Mouse (Mus musculus): ENCODE measurements around the gene Tlr9. TPM values are rescaled to one million over a fixed set of nuclear protein-coding genes. Genes with fewer than 3 reads are reported as not detected.
A peak's percentile ranks its signal among the peaks of the same experiment; 100 is the strongest.

Gene Tlr9
- polyA plus RNA-seq, 1 experiment from 2014 or later = 0.12 TPM

DNA sequence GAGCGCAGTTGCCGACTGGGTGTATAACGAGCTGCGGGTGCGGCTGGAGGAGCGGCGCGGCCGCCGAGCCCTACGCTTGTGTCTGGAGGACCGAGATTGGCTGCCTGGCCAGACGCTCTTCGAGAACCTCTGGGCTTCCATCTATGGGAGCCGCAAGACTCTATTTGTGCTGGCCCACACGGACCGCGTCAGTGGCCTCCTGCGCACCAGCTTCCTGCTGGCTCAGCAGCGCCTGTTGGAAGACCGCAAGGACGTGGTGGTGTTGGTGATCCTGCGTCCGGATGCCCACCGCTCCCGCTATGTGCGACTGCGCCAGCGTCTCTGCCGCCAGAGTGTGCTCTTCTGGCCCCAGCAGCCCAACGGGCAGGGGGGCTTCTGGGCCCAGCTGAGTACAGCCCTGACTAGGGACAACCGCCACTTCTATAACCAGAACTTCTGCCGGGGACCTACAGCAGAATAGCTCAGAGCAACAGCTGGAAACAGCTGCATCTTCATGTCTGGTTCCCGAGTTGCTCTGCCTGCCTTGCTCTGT lies 3.8 kb downstream of the Tlr9 start:
- WGBS = 4% methylated on average over 34 of the region's 34 CpGs
- peaks cover 10% of the 10 kb centered on the region for H3K4me1 ChIP-seq
- no peaks in the 10 kb centered on the region for H3K9me3 ChIP-seq
- peak; percentile 59 for ATAC-seq (ENCODE audit: insufficient number of reproducible peaks, low FRiP score, low TSS enrichment, low read depth)
- H3K9ac ChIP-seq = peak overlapping the region; percentile 39; the same call in 1 of the 2 replicates
- peaks cover 17% of the 10 kb centered on the region for H3K27me3 ChIP-seq
- H3K4me3 ChIP-seq = peak overlapping the region; percentile 40
- H3K36me3 ChIP-seq = no peaks in the 10 kb centered on the region
- peak overlapping the region; percentile 70 for H3K4me2 ChIP-seq
- no peak overlapping the region; the same call in 1 of the 2 replicates for H3K27ac ChIP-seq

DNA sequence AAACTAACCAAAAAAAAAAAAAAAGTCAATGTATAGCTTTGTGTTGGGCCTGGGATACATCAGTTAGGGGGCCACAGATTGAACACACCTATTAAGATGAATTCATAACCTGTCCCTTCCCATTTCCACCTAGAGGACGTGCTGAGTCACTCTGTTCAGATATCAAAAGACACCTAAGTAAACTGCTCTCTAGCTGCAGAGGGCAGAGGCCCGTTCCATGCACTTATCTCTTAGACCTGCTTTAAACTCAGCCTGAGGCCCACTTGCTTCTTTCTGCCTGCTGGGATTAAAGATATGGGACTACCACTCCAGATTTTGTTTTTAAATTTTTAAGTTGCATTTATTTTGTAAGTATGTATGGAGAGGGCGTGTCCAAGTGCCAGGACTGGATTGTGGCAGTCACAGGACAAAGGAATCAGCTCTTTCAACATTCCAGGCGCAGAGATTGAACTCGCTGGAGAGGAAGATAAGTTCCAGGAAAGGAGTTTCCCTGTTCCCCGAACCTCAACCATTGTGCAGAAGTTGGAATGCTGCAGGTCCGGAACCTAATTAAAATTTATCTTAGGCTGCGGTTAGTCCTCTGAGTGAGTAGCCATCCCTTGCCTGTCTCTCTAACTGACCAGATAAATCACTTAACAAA lies 5.5 kb downstream of the Tlr9 start:
- ATAC-seq (ENCODE audit: insufficient number of reproducible peaks, low FRiP score, low TSS enrichment, low read depth) = no peak
- H3K36me3 ChIP-seq = peaks cover 4% of the 10 kb centered on the region
- WGBS = 75% methylated on average over 8 of the region's 8 CpGs
- H3K9ac ChIP-seq = no peak overlapping the region
- H3K4me3 ChIP-seq = no peak overlapping the region
- no peak overlapping the region for H3K4me2 ChIP-seq
- H3K27ac ChIP-seq = no peak overlapping the region
- H3K4me1 ChIP-seq = peaks cover 10% of the 10 kb centered on the region
- no peaks in the 10 kb centered on the region for H3K9me3 ChIP-seq
- H3K27me3 ChIP-seq = peaks cover 17% of the 10 kb centered on the region

DNA sequence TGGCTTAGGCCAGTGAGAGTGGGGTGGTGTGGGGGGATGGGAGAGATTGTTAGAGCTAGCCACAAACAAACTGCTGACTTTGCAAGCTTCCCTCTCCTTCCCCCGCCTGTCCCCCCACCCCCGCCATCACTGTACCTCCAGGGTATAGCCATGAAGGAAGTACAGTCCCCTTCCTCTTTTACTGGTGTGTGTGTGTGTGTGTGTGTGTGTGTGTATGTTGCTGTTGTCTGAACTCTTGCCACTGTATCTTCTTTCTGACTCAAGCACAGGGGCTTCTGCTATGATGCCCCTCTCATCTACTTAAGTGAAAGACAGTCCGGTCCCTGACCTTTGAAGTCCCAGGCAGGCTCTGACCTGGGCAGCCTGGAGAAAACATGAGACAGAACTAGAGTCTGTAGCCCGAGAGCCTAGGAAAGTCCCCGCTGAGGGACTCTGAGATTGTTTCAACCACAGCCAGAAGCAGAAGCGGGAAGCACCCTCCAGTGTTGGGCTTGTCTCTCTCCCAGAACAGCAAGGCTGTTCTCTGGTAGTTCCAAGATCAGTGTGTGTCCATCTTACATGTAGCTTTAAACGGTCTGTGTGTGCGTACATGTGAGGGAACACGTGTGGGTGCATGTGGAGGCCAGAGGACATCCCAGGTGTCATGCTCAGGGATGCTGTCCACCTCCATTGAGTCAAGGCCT lies 7.8 kb downstream of the Tlr9 start:
- Histone ChIP-seq H3K36me3 (peaks cover 27% of the 10 kb centered on the region), H3K4me3 (no peak overlapping the region), H3K4me1 (peaks cover 10% of the 10 kb centered on the region), H3K9ac (no peak overlapping the region), H3K4me2 (no peak overlapping the region), H3K27ac (peak overlapping the region; percentile 17; the same call in 1 of the 2 replicates), H3K9me3 (no peaks in the 10 kb centered on the region), H3K27me3 (peaks cover 16% of the 10 kb centered on the region)
- no peak for ATAC-seq (ENCODE audit: insufficient number of reproducible peaks, low FRiP score, low TSS enrichment, low read depth)
- WGBS = 74% methylated on average over 9 of the region's 9 CpGs

DNA sequence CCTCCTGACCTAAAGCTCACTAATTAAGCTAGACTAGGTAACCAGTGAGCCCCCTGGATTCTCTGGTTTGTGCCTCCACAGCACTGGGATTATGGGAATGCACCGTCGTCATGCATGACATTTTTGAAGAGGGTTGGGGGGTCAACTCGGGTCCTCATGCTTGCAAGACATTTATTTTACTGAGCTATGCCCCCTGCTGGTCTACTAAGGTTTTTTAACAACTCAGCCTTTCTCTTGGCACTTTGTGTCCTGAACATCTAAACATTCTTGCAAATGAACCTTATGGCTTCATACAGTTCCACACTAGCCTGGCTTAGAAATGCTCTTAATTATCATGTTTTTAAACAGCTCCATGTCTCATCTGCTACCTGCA lies 8.3 kb downstream of the Tlr9 start:
- no peak for ATAC-seq (ENCODE audit: insufficient number of reproducible peaks, low FRiP score, low TSS enrichment, low read depth)
- H3K27me3 ChIP-seq = peaks cover 11% of the 10 kb centered on the region
- WGBS = 48% methylated on average over 3 of the region's 3 CpGs

DNA sequence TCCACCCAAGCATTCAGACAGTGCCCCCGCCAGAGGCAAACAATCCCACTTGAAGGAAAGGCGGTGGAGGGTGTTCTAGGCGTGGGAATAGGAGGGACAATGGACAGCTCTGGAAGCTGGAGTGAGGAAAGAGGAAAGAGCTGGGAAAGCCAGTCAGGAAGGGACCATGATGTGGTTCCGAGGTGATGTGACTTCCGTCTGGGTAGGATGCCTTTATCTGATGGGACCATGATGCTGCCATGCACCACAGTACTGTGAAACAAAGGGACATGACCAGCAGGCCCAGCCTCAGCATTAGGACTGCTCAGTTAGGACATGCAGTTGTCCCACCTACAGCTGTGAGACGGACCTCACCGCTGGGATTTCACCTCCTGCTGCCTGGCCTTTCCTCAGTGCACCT lies 8.8 kb downstream of the Tlr9 start:
- H3K9me3 ChIP-seq = no peaks in the 10 kb centered on the region
- no peak overlapping the region for H3K4me3 ChIP-seq
- 76% methylated on average over 7 of the region's 7 CpGs for WGBS
- H3K27me3 ChIP-seq = peaks cover 7% of the 10 kb centered on the region
- H3K36me3 ChIP-seq = peaks cover 37% of the 10 kb centered on the region
- no peak overlapping the region for H3K9ac ChIP-seq
- ATAC-seq (ENCODE audit: insufficient number of reproducible peaks, low FRiP score, low TSS enrichment, low read depth) = no peak
- H3K27ac ChIP-seq = no peak overlapping the region
- H3K4me1 ChIP-seq = peaks cover 4% of the 10 kb centered on the region
- no peak overlapping the region for H3K4me2 ChIP-seq

More for the DNA sequence above, 8.3 kb downstream of the Tlr9 start:
- H3K27ac ChIP-seq = peak overlapping the region; percentile 17; the same call in 1 of the 2 replicates
- H3K9me3 ChIP-seq = no peaks in the 10 kb centered on the region
- H3K4me2 ChIP-seq = no peak overlapping the region
- peaks cover 32% of the 10 kb centered on the region for H3K36me3 ChIP-seq
- no peak overlapping the region for H3K9ac ChIP-seq
- H3K4me3 ChIP-seq = no peak overlapping the region
- H3K4me1 ChIP-seq = peaks cover 9% of the 10 kb centered on the region

DNA sequence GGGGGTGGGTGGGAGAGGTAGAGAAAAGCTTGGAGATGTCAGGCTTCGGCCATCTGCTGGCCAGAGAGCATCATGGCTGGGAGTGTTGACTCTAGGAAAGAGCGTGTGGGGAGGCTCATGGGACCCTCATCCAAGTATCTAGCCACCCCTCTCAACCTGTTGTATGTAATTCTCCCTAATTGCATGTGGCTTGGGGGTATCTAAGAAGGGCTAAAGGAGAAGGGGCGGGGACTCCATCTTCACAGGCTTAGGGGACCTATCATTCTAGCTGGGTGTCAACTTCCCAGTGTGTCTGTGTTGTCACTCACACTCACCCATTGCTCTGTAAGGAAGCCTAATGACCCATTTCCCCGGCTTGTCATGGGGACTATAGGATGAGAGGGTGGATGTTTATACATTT lies 9.4 kb downstream of the Tlr9 start:
- WGBS = 85% methylated on average over 4 of the region's 4 CpGs
- Histone ChIP-seq H3K4me2 (no peak overlapping the region), H3K27ac (no peak overlapping the region), H3K36me3 (peaks cover 43% of the 10 kb centered on the region), H3K9me3 (no peaks in the 10 kb centered on the region), H3K4me3 (no peak overlapping the region), H3K9ac (no peak overlapping the region), H3K27me3 (0 out of 2 replicates have a peak, but pooled peaks cover 4% of the 10 kb centered on the region), H3K4me1 (no peaks in the 10 kb centered on the region)
- ATAC-seq (ENCODE audit: insufficient number of reproducible peaks, low FRiP score, low TSS enrichment, low read depth) = no peak

DNA sequence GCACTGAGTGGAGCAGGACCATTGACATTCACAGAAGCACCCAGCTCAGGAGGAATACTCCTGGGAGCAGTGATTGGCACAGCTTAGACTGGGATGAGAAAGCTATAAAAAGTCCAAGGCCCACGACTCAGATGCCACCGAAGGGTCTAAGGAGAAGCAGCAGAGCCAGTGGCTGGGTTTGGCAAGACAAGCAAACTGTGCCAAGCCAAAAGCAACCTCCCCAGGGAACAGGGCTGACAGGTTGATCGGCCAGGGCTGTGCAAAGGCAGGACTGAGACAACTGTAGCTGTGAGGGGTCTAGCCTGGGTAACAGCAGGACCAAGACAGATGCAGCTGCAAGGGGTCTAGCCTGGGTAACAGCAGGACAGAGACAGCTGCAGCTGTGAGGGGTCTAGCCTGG lies 10.6 kb downstream of the Tlr9 start:
- no peaks in the 10 kb centered on the region for H3K27me3 ChIP-seq
- H3K27ac ChIP-seq = no peak overlapping the region
- H3K4me3 ChIP-seq = no peak overlapping the region
- peak; percentile 22; the same call in 1 of the 2 replicates for ATAC-seq (ENCODE audit: insufficient number of reproducible peaks, low FRiP score, low TSS enrichment, low read depth)
- WGBS = 90% methylated on average over 3 of the region's 3 CpGs
- H3K36me3 ChIP-seq = peaks cover 55% of the 10 kb centered on the region
- no peaks in the 10 kb centered on the region for H3K4me1 ChIP-seq
- H3K9me3 ChIP-seq = no peaks in the 10 kb centered on the region
- no peak overlapping the region for H3K9ac ChIP-seq
- no peak overlapping the region for H3K4me2 ChIP-seq

DNA sequence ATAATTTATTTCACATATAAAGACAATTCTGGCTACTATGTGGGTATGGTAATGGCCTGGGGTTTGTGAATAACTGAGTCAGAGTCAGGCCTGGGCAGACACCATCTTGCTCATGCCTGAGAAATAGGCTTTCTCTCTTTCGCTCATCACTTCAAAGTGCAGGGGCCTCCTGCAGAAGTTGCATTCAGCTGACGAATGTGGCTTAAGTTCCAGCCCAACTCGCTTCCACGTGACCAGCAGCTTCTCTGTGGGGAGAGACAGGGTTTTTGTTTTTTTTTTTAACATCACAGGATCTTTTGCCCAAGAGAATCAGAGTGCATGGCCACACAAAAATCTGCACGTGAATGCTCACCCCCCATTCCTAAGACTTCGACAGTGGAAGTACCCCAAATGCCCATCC lies 11.6 kb downstream of the Tlr9 start:
- H3K9ac ChIP-seq = no peak overlapping the region
- no peak overlapping the region for H3K4me3 ChIP-seq
- no peak overlapping the region for H3K4me2 ChIP-seq
- ATAC-seq (ENCODE audit: insufficient number of reproducible peaks, low FRiP score, low TSS enrichment, low read depth) = no peak
- H3K27me3 ChIP-seq = no peaks in the 10 kb centered on the region
- H3K27ac ChIP-seq = no peak overlapping the region
- no peaks in the 10 kb centered on the region for H3K9me3 ChIP-seq
- no peaks in the 10 kb centered on the region for H3K4me1 ChIP-seq
- H3K36me3 ChIP-seq = peaks cover 64% of the 10 kb centered on the region
- WGBS = 75% methylated on average over 6 of the region's 6 CpGs

DNA sequence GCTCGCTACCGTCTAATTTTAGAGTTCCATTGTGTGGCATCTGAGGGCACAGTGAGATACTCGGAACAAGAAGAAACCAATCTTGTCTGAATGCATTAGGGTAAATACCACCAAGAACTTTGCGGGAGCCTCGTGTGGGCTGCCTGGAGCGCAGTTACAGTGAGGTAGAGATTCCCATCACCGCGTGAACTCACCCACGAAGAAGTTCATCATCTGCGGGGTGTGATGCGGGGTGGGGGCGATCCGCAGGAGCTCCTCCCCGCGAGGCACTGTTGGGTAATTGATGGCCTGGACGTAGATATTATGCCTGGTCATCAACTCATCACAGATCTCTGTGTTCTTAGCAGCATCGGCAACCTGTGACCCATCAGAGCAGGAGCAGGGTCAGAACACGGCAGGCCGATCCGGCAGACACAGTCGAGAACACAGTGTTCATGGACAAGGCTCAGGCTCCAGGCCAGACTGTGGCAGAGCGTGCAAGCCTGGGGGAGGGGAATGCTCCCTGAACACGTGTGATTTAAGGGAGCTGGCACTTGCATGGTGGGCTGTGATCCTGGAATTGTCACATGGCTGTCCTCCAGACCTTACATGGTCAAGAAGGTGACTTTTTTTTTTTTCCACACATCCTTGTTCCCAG lies 12.9 kb downstream of the Tlr9 start:
- no peak for ATAC-seq (ENCODE audit: insufficient number of reproducible peaks, low FRiP score, low TSS enrichment, low read depth)
- H3K4me2 ChIP-seq = no peak overlapping the region
- H3K4me3 ChIP-seq = no peak overlapping the region
- no peaks in the 10 kb centered on the region for H3K27me3 ChIP-seq
- 87% methylated on average over 23 of the region's 23 CpGs for WGBS
- no peak overlapping the region for H3K27ac ChIP-seq
- peaks cover 77% of the 10 kb centered on the region for H3K36me3 ChIP-seq
- H3K4me1 ChIP-seq = no peaks in the 10 kb centered on the region
- no peak overlapping the region for H3K9ac ChIP-seq
- H3K9me3 ChIP-seq = no peaks in the 10 kb centered on the region

DNA sequence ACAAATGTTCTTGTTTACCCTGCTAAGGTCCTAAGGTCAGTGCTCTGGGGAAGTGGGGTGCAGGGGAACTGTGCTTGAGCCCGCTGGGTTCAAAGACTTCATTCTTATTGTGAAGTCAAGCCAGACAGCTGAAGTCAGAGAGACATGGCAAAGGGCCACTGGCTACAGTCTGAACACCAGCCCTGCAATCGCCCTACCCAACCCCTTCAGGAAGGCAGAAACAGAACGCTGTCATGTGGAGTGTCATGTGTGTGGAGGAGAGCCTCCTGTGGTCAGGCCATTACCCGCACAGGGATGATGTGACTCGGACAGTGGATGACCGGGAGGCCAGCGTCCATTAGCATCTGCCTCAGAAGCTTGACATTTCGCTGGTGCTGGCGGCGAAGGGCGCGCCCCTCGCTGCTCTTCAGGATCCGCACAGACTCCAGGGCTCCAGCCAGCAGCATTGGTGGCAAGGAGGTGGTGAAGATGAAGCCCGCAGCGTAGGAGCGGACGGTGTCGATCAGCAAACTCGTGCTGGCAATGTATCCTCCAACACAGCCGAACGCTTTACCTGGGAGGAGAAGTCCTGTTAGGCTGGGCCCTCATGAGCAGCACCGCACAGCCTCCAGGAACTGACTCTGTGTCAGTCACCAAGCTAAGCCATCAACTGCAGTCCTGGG lies 13.9 kb downstream of the Tlr9 start:
- 91% methylated on average over 23 of the region's 23 CpGs for WGBS
- Histone ChIP-seq H3K4me2 (no peak overlapping the region), H3K27ac (no peak overlapping the region), H3K9ac (no peak overlapping the region), H3K36me3 (peaks cover 87% of the 10 kb centered on the region), H3K4me1 (no peaks in the 10 kb centered on the region), H3K27me3 (no peaks in the 10 kb centered on the region), H3K4me3 (no peak overlapping the region), H3K9me3 (no peaks in the 10 kb centered on the region)
- ATAC-seq (ENCODE audit: insufficient number of reproducible peaks, low FRiP score, low TSS enrichment, low read depth) = no peak

DNA sequence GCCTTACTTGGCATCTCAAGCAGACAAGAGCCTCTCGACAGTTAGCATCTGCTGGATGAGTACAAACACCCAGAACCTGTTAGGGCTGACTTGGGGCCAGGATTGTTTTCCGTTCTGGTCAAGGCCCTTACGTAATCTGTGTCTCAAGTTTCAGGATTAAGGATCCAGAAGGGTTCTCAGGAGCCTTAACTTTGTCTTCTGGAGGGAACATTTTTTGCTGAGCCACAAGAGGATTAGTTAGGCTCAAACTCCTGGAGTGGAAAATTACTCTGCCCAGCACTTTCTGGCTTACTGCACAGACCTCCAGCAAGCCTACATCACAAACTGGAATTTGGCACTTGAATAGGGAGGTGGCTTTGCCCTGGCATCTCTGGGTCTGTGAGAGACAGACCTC lies 14.4 kb downstream of the Tlr9 start:
- Histone ChIP-seq H3K4me3 (no peak overlapping the region), H3K36me3 (peaks cover 92% of the 10 kb centered on the region), H3K27ac (no peak overlapping the region), H3K9ac (no peak overlapping the region), H3K4me1 (no peaks in the 10 kb centered on the region), H3K27me3 (no peaks in the 10 kb centered on the region), H3K4me2 (no peak overlapping the region), H3K9me3 (no peaks in the 10 kb centered on the region)
- WGBS = 74% methylated on average over 3 of the region's 3 CpGs
- ATAC-seq (ENCODE audit: insufficient number of reproducible peaks, low FRiP score, low TSS enrichment, low read depth) = no peak
